Mouse (Mus musculus) cortical plate, adult 2 months (tissue): ENCODE data around the gene Gmfb. TPM values are rescaled to one million over a fixed set of nuclear protein-coding genes. Genes with fewer than 3 reads are reported as not detected.

Source experiments
- H3K27ac ChIP-seq: fragments of 200-500 bp; 2 replicates; pipeline ENCODE4 v1.5.1; 2012; ENCODE audit warnings: low read length, control low read depth, inconsistent platforms; ENCODE audit not compliant: insufficient read depth
- H3K4me1 ChIP-seq: fragments of 200-500 bp; 2 replicates; pipeline ENCODE4 v1.6.1; 2011; ENCODE audit warnings: low read length; ENCODE audit not compliant: control insufficient read depth, insufficient read depth
- H3K4me3 ChIP-seq: fragments of 200-500 bp; 2 replicates; pipeline ENCODE4 v1.5.1; 2011; ENCODE audit warnings: mild to moderate bottlenecking, low read length, control low read depth; ENCODE audit not compliant: insufficient read depth
- CTCF ChIP-seq: fragments of 200-500 bp; IDR thresholded peaks from 2 replicates; pipeline ENCODE4 v1.5.1; 2011; ENCODE audit warnings: mild to moderate bottlenecking, control low read depth, low read length; ENCODE audit not compliant: insufficient read depth; ENCODE audit errors: extremely low read depth
- POLR2A ChIP-seq: fragments of 200-500 bp; IDR thresholded peaks from 2 replicates; pipeline ENCODE4 v1.6.1; 2011; ENCODE audit warnings: mild to moderate bottlenecking, low read length, control low read depth; ENCODE audit not compliant: insufficient read depth; ENCODE audit errors: extremely low read depth
- polyA plus RNA-seq: library from polyadenylated mRNA; depleted of rRNA; stranded (reverse); fragments of >200 nt; gene quantifications from 2 replicates; pipeline ENCODE4 v1.2.3, GENCODE M21; 2012

Gene Gmfb
- polyA plus RNA-seq, 1 experiment, result 83.9 TPM

GRCm38 (mm10) chr14:46806186-46806585 lies 15.9 kb downstream of the Gmfb start:
- Histone ChIP-seq H3K4me3 (no peak overlapping the region), H3K27ac (no peak overlapping the region), H3K4me1 (no peaks in the 10 kb centered on the region)
- TF ChIP-seq POLR2A (no peak), CTCF (no peak)

GRCm38 (mm10) chr14:46803791-46804190 lies 18.3 kb downstream of the Gmfb start:
- TF ChIP-seq POLR2A (no peak), CTCF (no peak)
- no peak overlapping the region for H3K4me3 ChIP-seq
- no peaks in the 10 kb centered on the region for H3K4me1 ChIP-seq
- no peak overlapping the region for H3K27ac ChIP-seq

- TF ChIP-seq POLR2A (no peak), CTCF (no peak)
Measured at GRCm38 (mm10) chr14:46803259-46803658, 18.8 kb downstream of the Gmfb start.

GRCm38 (mm10) chr14:46800684-46801345 lies 21.2 kb downstream of the Gmfb start:
- H3K4me3 ChIP-seq, result no peak overlapping the region
- H3K27ac ChIP-seq, result no peak overlapping the region
- TF ChIP-seq POLR2A (no peak), CTCF (no peak)
- no peaks in the 10 kb centered on the region for H3K4me1 ChIP-seq

More at GRCm38 (mm10) chr14:46803259-46803658, 18.8 kb downstream of the Gmfb start:
- no peaks in the 10 kb centered on the region for H3K4me1 ChIP-seq
- no peak overlapping the region for H3K27ac ChIP-seq
- no peak overlapping the region for H3K4me3 ChIP-seq

- Histone ChIP-seq H3K27ac (no peak overlapping the region), H3K4me3 (no peak overlapping the region), H3K4me1 (no peaks in the 10 kb centered on the region)
- no peak for TF ChIP-seq POLR2A
- no peak for TF ChIP-seq CTCF
Measured at GRCm38 (mm10) chr14:46794157-46794556, 27.9 kb downstream of the Gmfb start.

- Histone ChIP-seq H3K4me3 (no peak overlapping the region), H3K27ac (no peak overlapping the region), H3K4me1 (peaks cover 3% of the 10 kb centered on the region; the same call in 1 of the 2 replicates)
- TF ChIP-seq CTCF, result no peak
- TF ChIP-seq POLR2A, result no peak
Measured at GRCm38 (mm10) chr14:46790723-46791122, 31.3 kb downstream of the Gmfb start.

GRCm38 (mm10) chr14:46790303-46790702 lies 31.7 kb downstream of the Gmfb start:
- peaks cover 3% of the 10 kb centered on the region; the same call in 1 of the 2 replicates for H3K4me1 ChIP-seq

GRCm38 (mm10) chr14:46788505-46788901 lies 33.5 kb downstream of the Gmfb start:
- no peak for TF ChIP-seq POLR2A
- TF ChIP-seq CTCF, result no peak
- Histone ChIP-seq H3K27ac (no peak overlapping the region), H3K4me1 (peaks cover 3% of the 10 kb centered on the region; the same call in 1 of the 2 replicates), H3K4me3 (peak overlapping the region; percentile 94)

More at GRCm38 (mm10) chr14:46790303-46790702, 31.7 kb downstream of the Gmfb start:
- no peak overlapping the region for H3K4me3 ChIP-seq
- TF ChIP-seq POLR2A, result no peak
- TF ChIP-seq CTCF, result no peak
- H3K27ac ChIP-seq, result no peak overlapping the region

- Histone ChIP-seq H3K4me3 (peak within 1 kb of the TSS; percentile 94), H3K27ac (peak within 1 kb of the TSS; percentile 98), H3K4me1 (peaks cover 3% of the 10 kb centered on the region; the same call in 1 of the 2 replicates)
- TF ChIP-seq CTCF, result peak; percentile 50
- TF ChIP-seq POLR2A, result peak; percentile 41
Measured at GRCm38 (mm10) chr14:46787787-46788504, 34.1 kb downstream of the Gmfb start, which contains the start of gene Cnih1. Gene Cnih1 (minus strand): TSS chr14:46788411.
